Mouse (Mus musculus) intestine, embryonic 15.5 days (tissue): ENCODE data around the gene Dnlz. TPM values are rescaled to one million over a fixed set of nuclear protein-coding genes. Genes with fewer than 3 reads are reported as not detected.
A peak's percentile ranks its signal among the peaks of the same experiment; 100 is the strongest.

ENCODE experiments used
- ATAC-seq: fragments of 200-750 bp; cut with Nextera tagmentation; 2 replicates; pipeline ENCODE4 v1.8.0; 2017; ENCODE audit warnings: moderate TSS enrichment, moderate library complexity
- H3K27ac ChIP-seq: fragments of 300-500 bp; sonication (generic); 2 replicates; pipeline ENCODE4 v1.5.1; 2015; ENCODE audit warnings: mild to moderate bottlenecking, inconsistent platforms
- H3K27me3 ChIP-seq: fragments of 300-500 bp; sonication (generic); replicated peaks from 2 replicates; pipeline ENCODE4 v1.6.1; 2015; ENCODE audit warnings: inconsistent platforms
- H3K36me3 ChIP-seq: fragments of 300-500 bp; sonication (generic); 2 replicates; pipeline ENCODE4 v1.6.1; 2015; ENCODE audit warnings: inconsistent platforms
- H3K4me1 ChIP-seq: fragments of 300-500 bp; sonication (generic); replicated peaks from 2 replicates; pipeline ENCODE4 v1.6.1; 2015; ENCODE audit warnings: inconsistent platforms
- H3K4me2 ChIP-seq: fragments of 300-500 bp; sonication (generic); replicated peaks from 2 replicates; pipeline ENCODE4 v1.6.1; 2015; ENCODE audit warnings: mild to moderate bottlenecking, inconsistent platforms
- H3K4me3 ChIP-seq: fragments of 300-500 bp; sonication (generic); replicated peaks from 2 replicates; pipeline ENCODE4 v1.5.1; 2015; ENCODE audit warnings: inconsistent platforms
- H3K9ac ChIP-seq: fragments of 300-500 bp; sonication (generic); 2 replicates; pipeline ENCODE4 v1.6.1; 2015; ENCODE audit warnings: inconsistent platforms
- H3K9me3 ChIP-seq: fragments of 300-500 bp; sonication (generic); 2 replicates; pipeline ENCODE4 v1.6.1; 2016; ENCODE audit warnings: inconsistent platforms
- WGBS: fragments of 180-500 bp; shearing (Covaris S2); methylation state at CpG from one replicate; pipeline ENCODE4 v1.1.7; 2015; 5-methylcytosine and 5-hydroxymethylcytosine counted together
- polyA plus RNA-seq: library from polyadenylated mRNA; unstranded; fragments of >200 nt; fragmentation: Nextera tagmentation; extraction: Ambion mirVana; gene quantifications from 2 replicates; pipeline ENCODE4 v1.2.1, GENCODE M21; 2015

Dnlz gene
- polyA plus RNA-seq, 1 experiment from 2014 or later: 23.6 TPM

- no peak overlapping the region for H3K9ac ChIP-seq
- H3K4me1 ChIP-seq: no peaks in the 10 kb centered on the region
- peaks cover 66% of the 10 kb centered on the region for H3K36me3 ChIP-seq
- no peaks in the 10 kb centered on the region for H3K9me3 ChIP-seq
- no peak for ATAC-seq
- no peak overlapping the region for H3K4me3 ChIP-seq
- no peak overlapping the region for H3K4me2 ChIP-seq
- WGBS: 93% methylated on average over 8 of the region's 8 CpGs
- H3K27ac ChIP-seq: no peak overlapping the region
- H3K27me3 ChIP-seq: no peaks in the 10 kb centered on the region
These were observed 20.5 kb upstream of the Dnlz start for GRCm38 (mm10) chr2:26372396-26372795.

- peaks cover 6% of the 10 kb centered on the region for H3K4me1 ChIP-seq
- WGBS: 90% methylated on average over 1 of the region's 1 CpGs
- no peaks in the 10 kb centered on the region for H3K27me3 ChIP-seq
- peaks cover 65% of the 10 kb centered on the region for H3K36me3 ChIP-seq
- H3K4me3 ChIP-seq: no peak overlapping the region
- H3K9ac ChIP-seq: no peak overlapping the region
- H3K4me2 ChIP-seq: no peak overlapping the region
- no peaks in the 10 kb centered on the region for H3K9me3 ChIP-seq
- ATAC-seq: no peak
- H3K27ac ChIP-seq: no peak overlapping the region
These were observed 16.7 kb upstream of the Dnlz start for GRCm38 (mm10) chr2:26368572-26368971.

- Histone ChIP-seq H3K36me3 (peaks cover 65% of the 10 kb centered on the region), H3K27ac (no peak overlapping the region), H3K4me3 (no peak overlapping the region), H3K4me2 (no peak overlapping the region), H3K9me3 (no peaks in the 10 kb centered on the region), H3K9ac (no peak overlapping the region), H3K27me3 (no peaks in the 10 kb centered on the region), H3K4me1 (peaks cover 6% of the 10 kb centered on the region)
- no peak for ATAC-seq
- 94% methylated on average over 6 of the region's 6 CpGs for WGBS
These were observed 16.0 kb upstream of the Dnlz start for GRCm38 (mm10) chr2:26367911-26368310.

GRCm38 (mm10) chr2:26364738-26365465 is 13.0 kb upstream of the Dnlz start:
- Histone ChIP-seq H3K36me3 (peaks cover 54% of the 10 kb centered on the region), H3K4me2 (no peak overlapping the region), H3K27ac (no peak overlapping the region), H3K9ac (no peak overlapping the region), H3K27me3 (no peaks in the 10 kb centered on the region), H3K9me3 (no peaks in the 10 kb centered on the region), H3K4me3 (no peak overlapping the region), H3K4me1 (peaks cover 6% of the 10 kb centered on the region)
- no peak for ATAC-seq
- WGBS: 72% methylated on average over 10 of the region's 10 CpGs

- Histone ChIP-seq H3K9ac (no peak overlapping the region), H3K9me3 (no peaks in the 10 kb centered on the region), H3K4me3 (no peak overlapping the region), H3K27ac (no peak overlapping the region), H3K4me1 (peaks cover 6% of the 10 kb centered on the region), H3K36me3 (peaks cover 40% of the 10 kb centered on the region), H3K4me2 (no peak overlapping the region), H3K27me3 (no peaks in the 10 kb centered on the region)
- WGBS: 54% methylated on average over 5 of the region's 5 CpGs
- no peak for ATAC-seq
These were observed 11.6 kb upstream of the Dnlz start for GRCm38 (mm10) chr2:26363481-26363880.

- H3K27ac ChIP-seq: no peak overlapping the region
- ATAC-seq: no peak
- WGBS: 82% methylated on average over 5 of the region's 5 CpGs
- H3K4me2 ChIP-seq: no peak overlapping the region
- no peaks in the 10 kb centered on the region for H3K9me3 ChIP-seq
- H3K4me1 ChIP-seq: peaks cover 6% of the 10 kb centered on the region
- no peak overlapping the region for H3K9ac ChIP-seq
- H3K27me3 ChIP-seq: no peaks in the 10 kb centered on the region
- H3K36me3 ChIP-seq: peaks cover 37% of the 10 kb centered on the region
- H3K4me3 ChIP-seq: no peak overlapping the region
These were observed 11.1 kb upstream of the Dnlz start for GRCm38 (mm10) chr2:26362991-26363390.

GRCm38 (mm10) chr2:26360772-26361171 is 8.9 kb upstream of the Dnlz start, which contains the start of gene Card9:
Gene Card9, minus strand, starts transcription at chr2:26360918.
- H3K9ac ChIP-seq: no peak within 1 kb of the TSS
- ATAC-seq: 0 out of 2 replicates have a peak, but pooled peaks have one; percentile 50
- 32% methylated on average over 3 of the region's 3 CpGs for WGBS

GRCm38 (mm10) chr2:26359983-26360382 is 8.1 kb upstream of the Dnlz start:
- Histone ChIP-seq H3K27ac (no peak overlapping the region), H3K4me3 (no peak overlapping the region), H3K36me3 (peaks cover 10% of the 10 kb centered on the region; the same call in 1 of the 2 replicates), H3K9me3 (no peaks in the 10 kb centered on the region), H3K27me3 (no peaks in the 10 kb centered on the region), H3K4me1 (peaks cover 6% of the 10 kb centered on the region), H3K9ac (no peak overlapping the region), H3K4me2 (no peak overlapping the region)
- no peak for ATAC-seq
- 81% methylated on average over 6 of the region's 6 CpGs for WGBS

More at GRCm38 (mm10) chr2:26360772-26361171, 8.9 kb upstream of the Dnlz start, which contains the start of gene Card9:
- H3K27me3 ChIP-seq: no peaks in the 10 kb centered on the region
- no peak within 1 kb of the TSS for H3K27ac ChIP-seq
- H3K9me3 ChIP-seq: no peaks in the 10 kb centered on the region
- H3K4me3 ChIP-seq: no peak within 1 kb of the TSS
- no peak within 1 kb of the TSS for H3K4me2 ChIP-seq
- H3K4me1 ChIP-seq: peaks cover 6% of the 10 kb centered on the region
- H3K36me3 ChIP-seq: peaks cover 16% of the 10 kb centered on the region; the same call in 1 of the 2 replicates

GRCm38 (mm10) chr2:26358667-26359320 is 6.9 kb upstream of the Dnlz start:
- peak; percentile 25; the same call in 1 of the 2 replicates for ATAC-seq
- 85% methylated on average over 13 of the region's 13 CpGs for WGBS
- H3K27me3 ChIP-seq: no peaks in the 10 kb centered on the region

GRCm38 (mm10) chr2:26357484-26357883 is 5.6 kb upstream of the Dnlz start:
- H3K27me3 ChIP-seq: no peaks in the 10 kb centered on the region
- H3K9ac ChIP-seq: no peak overlapping the region
- H3K4me1 ChIP-seq: peaks cover 4% of the 10 kb centered on the region
- H3K9me3 ChIP-seq: no peaks in the 10 kb centered on the region
- ATAC-seq: no peak
- H3K4me3 ChIP-seq: no peak overlapping the region
- WGBS: 50% methylated on average over 15 of the region's 15 CpGs
- no peak overlapping the region for H3K27ac ChIP-seq
- H3K36me3 ChIP-seq: no peaks in the 10 kb centered on the region
- no peak overlapping the region for H3K4me2 ChIP-seq

More at GRCm38 (mm10) chr2:26358667-26359320, 6.9 kb upstream of the Dnlz start:
- Histone ChIP-seq H3K36me3 (0 out of 2 replicates have a peak, but pooled peaks cover 5% of the 10 kb centered on the region), H3K4me1 (no peaks in the 10 kb centered on the region), H3K9me3 (no peaks in the 10 kb centered on the region), H3K9ac (no peak overlapping the region), H3K27ac (no peak overlapping the region), H3K4me3 (no peak overlapping the region), H3K4me2 (no peak overlapping the region)

GRCm38 (mm10) chr2:26356678-26357077 is 4.8 kb upstream of the Dnlz start:
- no peak overlapping the region for H3K27ac ChIP-seq
- no peaks in the 10 kb centered on the region for H3K9me3 ChIP-seq
- WGBS: 75% methylated on average over 7 of the region's 7 CpGs
- no peaks in the 10 kb centered on the region for H3K36me3 ChIP-seq
- no peak for ATAC-seq
- no peak overlapping the region for H3K4me3 ChIP-seq
- H3K4me1 ChIP-seq: peaks cover 7% of the 10 kb centered on the region
- no peak overlapping the region for H3K4me2 ChIP-seq
- H3K9ac ChIP-seq: no peak overlapping the region
- H3K27me3 ChIP-seq: no peaks in the 10 kb centered on the region

GRCm38 (mm10) chr2:26356231-26356630 is 4.3 kb upstream of the Dnlz start:
- Histone ChIP-seq H3K4me1 (peaks cover 7% of the 10 kb centered on the region), H3K4me3 (no peak overlapping the region), H3K36me3 (no peaks in the 10 kb centered on the region), H3K27ac (no peak overlapping the region), H3K4me2 (no peak overlapping the region), H3K9me3 (no peaks in the 10 kb centered on the region), H3K27me3 (no peaks in the 10 kb centered on the region), H3K9ac (no peak overlapping the region)
- no peak for ATAC-seq
- WGBS: 87% methylated on average over 4 of the region's 4 CpGs
